Mouse (Mus musculus) megakaryocyte-erythroid progenitor cell, adult 5-6 weeks (primary cell): Measurements from ENCODE around the gene Mknk2. TPM values are rescaled to one million over a fixed set of nuclear protein-coding genes. Genes with fewer than 3 reads are reported as not detected.

ENCODE experiments used
- ATAC-seq: replicated peaks from 2 replicates; pipeline ENCODE4 v1.8.0; 2016; ENCODE audit warnings: mild to moderate bottlenecking, inconsistent platforms; ENCODE audit not compliant: severe bottlenecking, poor library complexity, low FRiP score, low TSS enrichment
- total RNA-seq, 2 experiments: library from RNA; stranded (forward) in 1 of 2; stranded (reverse) in 1 of 2; fragments of 200-1000, 215-1000 nt in 1 of 2; fragments of >200 nt in 1 of 2; fragmentation: Nextera tagmentation in 1 of 2; gene quantifications; 2 replicates each; pipeline ENCODE4 v1.2.3; 2014 to 2017

The Mknk2 gene
- total RNA-seq, 2 experiments from 2014 or later = 117 to 158 TPM

DNA sequence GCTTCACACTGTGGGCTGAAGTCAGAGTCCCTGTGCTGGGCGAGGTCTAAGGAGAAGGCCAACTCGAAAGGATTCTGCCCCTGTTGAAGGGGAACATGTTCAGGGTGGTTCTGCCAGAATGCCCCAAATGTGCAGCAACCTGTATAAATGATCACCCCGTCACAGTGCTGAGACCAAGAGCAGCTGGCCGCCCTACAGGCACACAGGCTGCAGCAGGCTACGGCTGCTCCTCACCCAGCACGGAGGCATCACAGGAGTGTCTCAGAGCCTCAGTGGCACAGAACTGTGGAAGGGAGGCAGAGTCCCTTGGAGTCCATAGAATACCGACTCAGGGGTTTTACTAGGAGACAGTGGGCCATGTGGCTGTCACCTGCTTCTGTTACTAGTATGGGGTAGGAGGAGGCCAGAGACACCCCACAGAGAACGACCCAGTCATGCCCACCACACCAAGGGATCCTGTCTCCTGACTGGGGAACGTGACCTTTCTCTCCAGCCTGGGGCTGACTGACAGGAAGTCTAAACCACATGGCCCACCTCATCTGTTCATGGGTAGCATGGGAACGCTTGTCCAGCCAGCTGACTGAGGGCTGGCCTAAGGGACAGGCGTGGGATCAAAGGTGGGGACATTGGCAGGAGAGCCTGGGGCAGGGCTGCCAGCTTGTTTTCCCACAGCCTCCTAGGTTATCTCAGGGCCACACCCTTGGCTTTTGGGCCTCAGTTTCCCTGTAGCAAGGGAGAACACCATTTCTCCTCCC, 5.8 kb downstream of the Mknk2 start:
- no peak for ATAC-seq

- no peak for ATAC-seq
Measured at GRCm38 (mm10) chr10:80671251-80671650, 6.7 kb downstream of the Mknk2 start.

DNA sequence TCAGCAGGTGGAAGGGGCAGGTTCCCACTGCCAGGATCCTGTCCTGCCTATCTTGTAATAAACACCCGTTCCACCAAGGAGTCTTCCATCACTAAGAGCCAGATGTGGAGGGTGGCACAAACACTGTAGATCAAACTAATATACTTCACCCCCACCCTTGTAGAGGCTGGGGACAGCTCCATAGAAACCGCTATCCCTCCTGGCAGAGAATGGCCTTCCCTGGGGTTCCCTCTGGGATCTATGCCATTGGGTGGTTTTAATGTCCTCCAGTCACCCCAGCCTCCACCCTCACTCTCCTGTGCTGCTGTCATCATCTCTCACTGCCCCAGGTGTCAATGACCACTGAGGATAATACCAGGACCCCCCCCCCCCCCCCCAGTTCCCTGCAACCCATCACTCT, 7.4 kb downstream of the Mknk2 start:
- ATAC-seq = no peak

GRCm38 (mm10) chr10:80669737-80670485, 8.0 kb downstream of the Mknk2 start:
- no peak for ATAC-seq

GRCm38 (mm10) chr10:80669018-80669417, 8.9 kb downstream of the Mknk2 start:
- ATAC-seq = no peak

DNA sequence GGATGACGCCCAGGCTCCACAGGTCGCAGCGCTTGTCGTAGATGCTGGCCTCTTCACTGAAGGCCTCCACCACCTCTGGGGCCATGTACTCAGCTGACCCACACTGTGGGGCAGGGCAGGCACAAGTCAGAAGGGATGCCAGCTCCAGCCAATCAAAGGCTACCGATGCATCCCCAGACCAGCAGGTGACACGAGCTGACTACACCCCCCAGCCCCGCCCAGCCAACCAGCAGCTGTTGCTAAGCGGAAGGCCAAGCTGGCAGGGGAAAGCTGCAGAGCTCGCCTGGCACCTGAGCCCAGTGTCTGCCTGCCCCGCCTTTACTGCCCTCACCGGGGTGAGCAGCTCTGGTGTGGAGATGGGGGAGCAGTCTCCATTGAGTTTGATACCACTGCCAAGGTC, 9.3 kb downstream of the Mknk2 start:
- ATAC-seq = no peak

DNA sequence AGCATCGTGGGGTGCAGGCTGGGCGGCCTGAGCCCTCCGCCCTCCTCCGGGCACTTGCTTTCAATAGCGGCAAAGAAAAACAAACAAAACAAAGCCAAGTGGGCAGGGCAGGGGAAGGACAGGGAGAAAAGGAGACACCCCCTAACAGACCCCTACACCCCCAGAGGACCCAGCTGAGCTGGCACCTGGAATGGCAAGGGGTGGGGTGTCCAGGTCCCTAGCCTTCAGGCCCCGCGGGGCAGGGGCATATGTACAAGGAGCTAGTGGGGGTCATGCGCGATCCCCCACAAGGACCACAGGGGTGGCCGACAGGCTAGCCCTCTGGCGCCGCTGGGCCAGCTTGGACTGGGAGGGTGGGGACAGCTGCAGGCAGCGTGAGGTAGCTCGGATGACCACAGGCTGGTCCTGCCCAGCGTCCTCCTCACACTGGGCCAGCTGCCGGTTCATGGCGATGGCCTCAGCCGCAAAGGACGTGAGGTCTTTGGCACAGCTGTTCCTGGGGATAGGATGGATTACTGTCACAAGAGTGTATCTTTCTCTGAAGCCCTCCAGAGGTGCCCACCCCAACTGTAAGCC, 11.0 kb downstream of the Mknk2 start:
- ATAC-seq = no peak

GRCm38 (mm10) chr10:80665981-80666733, 11.8 kb downstream of the Mknk2 start:
- no peak for ATAC-seq

DNA sequence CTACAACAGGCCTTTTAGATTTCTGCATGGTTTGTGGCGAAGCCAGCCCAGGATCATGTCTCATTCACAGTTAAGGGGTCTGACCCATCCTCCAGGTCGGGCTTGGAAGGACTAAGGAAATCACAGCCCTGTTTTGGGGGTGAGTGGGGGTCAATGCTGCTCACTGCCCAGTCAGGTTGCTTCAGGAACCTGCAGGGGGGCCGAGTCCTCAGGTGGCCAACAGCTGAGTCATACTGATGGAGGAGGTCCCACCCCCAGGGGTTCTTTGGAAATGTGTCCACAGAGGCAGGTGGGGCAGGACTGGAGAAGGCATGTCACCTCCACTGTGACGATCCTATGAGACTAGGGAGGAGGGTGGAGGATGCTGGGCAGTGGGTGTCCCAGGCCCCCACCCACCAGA, 12.5 kb downstream of the Mknk2 start:
- ATAC-seq = no peak

GRCm38 (mm10) chr10:80665016-80665380, 12.9 kb downstream of the Mknk2 start:
- no peak for ATAC-seq

DNA sequence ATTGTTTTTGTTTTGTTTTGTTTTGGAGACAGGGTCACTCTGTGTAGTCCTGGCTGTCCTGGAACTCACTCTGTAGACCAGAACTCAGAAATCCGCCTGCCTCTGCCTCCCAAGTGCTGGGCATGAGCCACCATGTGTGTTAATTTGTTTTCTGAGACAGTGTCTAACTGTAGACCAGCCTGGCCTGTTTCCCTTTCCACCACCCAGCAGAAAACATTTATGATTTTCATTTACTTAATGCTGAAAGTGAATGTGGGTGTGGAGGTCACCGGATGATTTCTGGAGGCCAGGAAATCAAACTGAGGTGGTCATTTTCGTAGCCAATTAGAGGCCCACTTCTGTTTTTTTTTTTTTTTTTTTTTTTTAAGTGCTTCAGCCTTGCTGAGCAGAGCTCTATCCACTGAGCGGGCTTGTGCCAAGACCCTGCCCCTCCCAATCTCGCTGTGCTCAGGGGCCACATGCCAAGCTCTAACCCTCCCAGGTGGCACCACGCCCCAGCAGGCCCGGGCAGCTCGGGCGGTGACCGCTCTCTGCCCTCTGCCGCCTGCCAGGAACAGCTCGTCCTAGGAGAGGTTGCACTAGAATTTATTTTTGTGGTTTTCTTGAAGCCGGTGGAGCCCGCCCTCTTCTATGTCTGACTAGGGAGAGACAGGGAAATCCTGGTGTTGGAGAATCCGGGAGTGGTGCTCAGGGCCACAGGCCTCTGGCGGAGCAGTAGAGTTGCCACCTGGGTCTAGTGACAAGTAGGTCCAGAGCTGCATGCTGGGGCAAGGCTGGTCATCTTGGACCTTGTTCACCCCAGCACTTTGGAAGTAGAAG, 13.5 kb downstream of the Mknk2 start:
- ATAC-seq = peak; percentile 73

- 0 out of 2 replicates have a peak, but pooled peaks have one; percentile 11 for ATAC-seq
Measured at GRCm38 (mm10) chr10:80663485-80664196, 14.3 kb downstream of the Mknk2 start.

GRCm38 (mm10) chr10:80661149-80661548, 16.8 kb downstream of the Mknk2 start:
- ATAC-seq = no peak

GRCm38 (mm10) chr10:80659213-80659612, 18.7 kb downstream of the Mknk2 start:
- no peak for ATAC-seq

GRCm38 (mm10) chr10:80658841-80659202, 19.1 kb downstream of the Mknk2 start:
- peak; percentile 76 for ATAC-seq

GRCm38 (mm10) chr10:80658194-80658840, 19.6 kb downstream of the Mknk2 start:
- ATAC-seq = no peak

- no peak for ATAC-seq
Measured at GRCm38 (mm10) chr10:80656863-80657623, 20.9 kb downstream of the Mknk2 start, which contains the start of gene Btbd2. TSS of gene Btbd2 (minus strand) at chr10:80657071.
